Mouse (Mus musculus) CH12.LX (cell line): Measurements from ENCODE around the gene Col6a2.

Source experiments
- CTCF ChIP-seq, 2 experiments: IDR thresholded peaks in 1 of 2; conservative IDR thresholded peaks in 1 of 2; 2 replicates each; pipeline ENCODE4 v1.5.1; 2011 to 2012; ENCODE audit warnings: low read depth in 2 of 2, low read length in 2 of 2, improper control_type of control experiment in 1 of 2, inconsistent platforms in 1 of 2, mild to moderate bottlenecking in 1 of 2, moderate library complexity in 1 of 2
- EP300 ChIP-seq: IDR thresholded peaks from 2 replicates; pipeline ENCODE4 v1.6.1; 2011; ENCODE audit warnings: low read length, improper control_type of control experiment
- GABPA ChIP-seq: IDR thresholded peaks from 2 replicates; pipeline ENCODE4 v1.6.1; 2012; ENCODE audit warnings: low read depth, low read length, improper control_type of control experiment, inconsistent platforms; ENCODE audit not compliant: insufficient replicate concordance
- HCFC1 ChIP-seq: IDR thresholded peaks from 2 replicates; pipeline ENCODE4 v1.6.1; 2012; ENCODE audit warnings: low read depth, mild to moderate bottlenecking, inconsistent platforms, low read length, improper control_type of control experiment
- MAX ChIP-seq: IDR thresholded peaks from 2 replicates; pipeline ENCODE4 v1.6.1; 2011; ENCODE audit warnings: low read length, improper control_type of control experiment
- MYC ChIP-seq: IDR thresholded peaks from 2 replicates; pipeline ENCODE4 v1.6.1; 2011; ENCODE audit warnings: low read depth, mild to moderate bottlenecking, improper control_type of control experiment, low read length
- POLR2A ChIP-seq: IDR thresholded peaks from 2 replicates; pipeline ENCODE4 v1.6.1; 2011; ENCODE audit warnings: low read depth, mild to moderate bottlenecking, improper control_type of control experiment, low read length
- RCOR1 ChIP-seq: conservative IDR thresholded peaks from 2 replicates; pipeline ENCODE4 v1.6.1; 2012; ENCODE audit warnings: low read depth, mild to moderate bottlenecking, inconsistent platforms, low read length, improper control_type of control experiment
- TCF12 ChIP-seq: IDR thresholded peaks from 2 replicates; pipeline ENCODE4 v1.6.1; 2014; ENCODE audit warnings: low read depth, mild to moderate bottlenecking, inconsistent platforms, low read length, improper control_type of control experiment
- USF2 ChIP-seq: conservative IDR thresholded peaks from 2 replicates; pipeline ENCODE4 v1.6.1; 2011; ENCODE audit warnings: low read depth, low read length, improper control_type of control experiment
- ZC3H11A ChIP-seq: IDR thresholded peaks from 2 replicates; pipeline ENCODE4 v1.6.1; 2012; ENCODE audit warnings: low read depth, mild to moderate bottlenecking, inconsistent platforms, low read length, improper control_type of control experiment
- ZKSCAN1 ChIP-seq: IDR thresholded peaks from 2 replicates; pipeline ENCODE4 v1.6.1; 2012; ENCODE audit warnings: low read depth, inconsistent platforms, low read length, improper control_type of control experiment, borderline replicate concordance

- TF ChIP-seq CTCF (conservative IDR thresholded peaks at IDR 0.05 in 1 of 2, IDR thresholded peaks at IDR 0.05 in 1 of 2; ENCODE audit: low read depth in 2 of 2, low read length in 2 of 2) (no peak), USF2 (no peak), ZKSCAN1 (no peak), EP300 (no peak), HCFC1 (no peak), GABPA (no peak), TCF12 (no peak), ZC3H11A (no peak), RCOR1 (no peak), MAX (no peak), POLR2A (no peak), MYC (no peak)
Measured at GRCm38 (mm10) chr10:76648738-76649137, 25.3 kb upstream of the Col6a2 start.
